Mouse (Mus musculus) heart, adult 2 months (tissue): ENCODE measurements at regions not wholly inside any gene's neighbourhood (a gene's known extent, or its start where the extent isn't known, plus 50 kb on each side); places are given as distances from the start of the nearest gene placed in this dataset.

Experiments used
- CTCF ChIP-seq: fragments of 200-600 bp; IDR thresholded peaks from 2 replicates; pipeline ENCODE4 v1.8.1; 2022; ENCODE audit warnings: antibody characterized with exemption, mild to moderate bottlenecking, moderate library complexity
- EP300 ChIP-seq: fragments of 200-500 bp; IDR thresholded peaks from 2 replicates; pipeline ENCODE4 v1.6.1; 2011; ENCODE audit warnings: low read depth, low read length, control low read depth; ENCODE audit not compliant: insufficient read depth

- TF ChIP-seq EP300, result no peak
- TF ChIP-seq CTCF, result no peak
These were observed 241.7 kb upstream of the Rsrc1 start for GRCm38 (mm10) chr3:66739356-66740014.
